Mouse (Mus musculus) intestine, embryonic 14.5 days (tissue): ENCODE results near the gene Amn. TPM values are rescaled to one million over a fixed set of nuclear protein-coding genes. Genes with fewer than 3 reads are reported as not detected.

ENCODE experiments used
- ATAC-seq: fragments of 200-750 bp; cut with Nextera tagmentation; replicated peaks from 2 replicates; pipeline ENCODE4 v1.8.0; 2017; ENCODE audit warnings: low read depth, moderate number of reproducible peaks, moderate TSS enrichment, moderate library complexity; ENCODE audit not compliant: low FRiP score, low TSS enrichment
- DNase-seq: peaks from one replicate; pipeline ENCODE4 v3.0.0-alpha.2; 2018; ENCODE audit warnings: low spot score
- H3K27ac ChIP-seq: fragments of 300-500 bp; sonication (generic); 2 replicates; pipeline ENCODE4 v1.5.1; 2014; ENCODE audit warnings: low read depth, mild to moderate bottlenecking, control low read depth
- H3K27me3 ChIP-seq: fragments of 300-500 bp; sonication (generic); replicated peaks from 2 replicates; pipeline ENCODE4 v1.6.1; 2014; ENCODE audit warnings: low read length, control low read depth; ENCODE audit not compliant: control insufficient read depth, insufficient read depth
- H3K36me3 ChIP-seq: fragments of 300-500 bp; sonication (generic); 2 replicates; pipeline ENCODE4 v1.6.1; 2014; ENCODE audit warnings: low read length, control low read depth; ENCODE audit not compliant: control insufficient read depth, insufficient read depth
- H3K4me1 ChIP-seq: fragments of 300-500 bp; sonication (generic); replicated peaks from 2 replicates; pipeline ENCODE4 v1.6.1; 2014; ENCODE audit warnings: low read length, control low read depth, mixed read lengths; ENCODE audit not compliant: control insufficient read depth, insufficient read depth
- H3K4me2 ChIP-seq: fragments of 300-500 bp; sonication (generic); 2 replicates; pipeline ENCODE4 v1.6.1; 2014; ENCODE audit warnings: low read length
- H3K4me3 ChIP-seq: fragments of 300-500 bp; sonication (generic); 2 replicates; pipeline ENCODE4 v1.5.1; 2014; ENCODE audit warnings: low read depth, low read length, control low read depth, mixed read lengths
- H3K9ac ChIP-seq: fragments of 300-500 bp; sonication (generic); 2 replicates; pipeline ENCODE4 v1.6.1; 2014; ENCODE audit warnings: mild to moderate bottlenecking, low read length
- H3K9me3 ChIP-seq: fragments of 300-500 bp; sonication (generic); 2 replicates; pipeline ENCODE4 v1.6.1; 2016; ENCODE audit warnings: low read length, control low read depth; ENCODE audit not compliant: control insufficient read depth
- WGBS: fragments of 180-500 bp; shearing (Covaris S2); extraction: QIAGEN DNeasy Blood & Tissue Kit; methylation state at CpG from one replicate; pipeline ENCODE4 v1.1.7; 2014; 5-methylcytosine and 5-hydroxymethylcytosine counted together
- polyA plus RNA-seq: library from polyadenylated mRNA; unstranded; fragments of >200 nt; fragmentation: Nextera tagmentation; extraction: Ambion mirVana; gene quantifications from 2 replicates; pipeline ENCODE4 v1.2.1, GENCODE M21; 2014

Gene Amn
- polyA plus RNA-seq, 1 experiment from 2014 or later, result 23.7 TPM

DNA sequence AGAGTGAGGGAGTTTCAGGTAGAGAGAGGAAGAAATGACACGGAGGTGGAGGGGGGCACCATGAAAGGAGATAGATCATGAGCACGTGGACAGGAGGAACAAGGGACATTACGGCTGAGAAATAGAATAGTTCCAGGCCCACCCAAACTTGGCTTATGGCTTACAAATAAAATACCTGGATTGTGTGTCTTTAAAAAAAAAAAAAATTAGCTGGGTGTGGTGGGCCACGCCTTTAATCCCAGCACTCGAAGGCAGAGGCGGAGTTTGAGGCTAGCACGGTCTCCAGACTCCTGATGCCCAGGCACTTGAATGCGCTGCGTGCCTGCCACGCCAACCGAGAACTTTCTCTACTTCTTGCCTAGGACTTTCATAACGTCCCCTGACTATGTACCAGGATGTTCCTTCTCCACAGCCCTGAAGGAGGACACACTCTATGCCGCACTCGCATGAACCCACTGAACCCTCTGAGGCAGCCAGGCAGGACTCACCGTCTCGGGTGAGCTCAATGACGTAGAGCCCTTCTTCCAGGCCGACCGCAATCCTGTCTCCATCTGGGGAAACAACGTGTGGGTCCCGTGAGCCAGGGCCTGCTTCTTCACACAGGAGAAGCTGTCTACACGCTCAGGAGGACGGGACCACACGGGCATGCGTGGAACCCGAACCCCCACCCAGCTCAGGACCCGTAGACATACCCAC lies 30.6 kb downstream of the Amn start:
- H3K4me1 ChIP-seq, result no peaks in the 10 kb centered on the region
- ATAC-seq (no peak), DNase-seq (no peak)
- 95% methylated on average over 27 of the region's 27 CpGs for WGBS
- H3K27me3 ChIP-seq, result no peaks in the 10 kb centered on the region
- no peak overlapping the region for H3K27ac ChIP-seq
- H3K9me3 ChIP-seq, result no peaks in the 10 kb centered on the region
- H3K9ac ChIP-seq, result no peak overlapping the region
- H3K36me3 ChIP-seq, result peaks cover 95% of the 10 kb centered on the region
- no peak overlapping the region for H3K4me2 ChIP-seq
- H3K4me3 ChIP-seq, result no peak overlapping the region

DNA sequence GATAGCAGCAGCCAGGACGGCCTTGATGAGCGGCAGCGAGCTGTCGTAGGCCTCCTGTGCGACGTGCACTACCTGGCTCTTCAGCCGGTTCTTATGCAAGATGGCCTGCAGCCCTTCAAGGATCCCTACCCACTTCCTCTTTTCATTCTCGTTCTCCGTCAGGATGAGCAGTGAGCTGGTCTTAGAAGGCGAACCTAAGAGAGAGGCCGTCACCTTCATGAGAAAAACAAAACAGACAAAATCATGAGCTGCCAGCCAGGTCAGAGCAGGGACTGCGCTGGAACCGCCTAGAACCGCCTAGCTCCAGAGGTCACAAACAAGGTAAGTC lies 31.1 kb downstream of the Amn start:
- no peak overlapping the region for H3K9ac ChIP-seq
- H3K4me1 ChIP-seq, result no peaks in the 10 kb centered on the region
- H3K4me2 ChIP-seq, result no peak overlapping the region
- H3K4me3 ChIP-seq, result no peak overlapping the region
- ATAC-seq, result no peak
- H3K27ac ChIP-seq, result no peak overlapping the region
- H3K27me3 ChIP-seq, result no peaks in the 10 kb centered on the region
- WGBS, result 93% methylated on average over 14 of the region's 14 CpGs
- DNase-seq, result no peak
- no peaks in the 10 kb centered on the region for H3K9me3 ChIP-seq
- peaks cover 95% of the 10 kb centered on the region for H3K36me3 ChIP-seq

DNA sequence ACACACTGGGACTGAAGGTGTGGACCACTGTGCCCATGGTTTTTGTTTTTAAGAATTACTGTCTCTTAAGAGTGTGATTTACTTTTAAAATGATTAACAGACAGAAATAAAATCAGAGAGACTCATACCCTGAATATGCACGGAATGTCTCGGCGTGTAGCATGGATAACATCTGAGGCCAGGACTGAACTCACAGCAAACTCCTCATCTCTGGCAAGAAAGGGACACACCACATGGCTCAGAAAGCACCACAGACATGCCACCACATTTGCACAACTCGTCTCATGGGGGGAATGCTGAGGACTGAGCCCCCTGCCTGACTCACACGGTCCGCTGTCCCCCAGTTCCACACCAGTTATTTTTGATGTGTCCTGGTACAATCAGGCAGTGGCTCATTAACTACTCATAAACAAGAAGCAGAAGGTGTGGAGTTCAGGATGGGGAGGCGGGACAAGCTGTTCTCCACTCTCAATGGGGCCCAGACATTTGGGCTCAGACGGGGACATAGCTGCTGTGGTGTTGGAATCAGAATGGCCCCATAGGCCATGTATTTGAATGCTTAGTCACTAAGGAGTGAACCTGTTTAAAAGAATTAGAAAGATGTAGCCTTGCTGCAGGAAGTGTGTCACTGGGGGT lies 32.9 kb downstream of the Amn start:
- H3K36me3 ChIP-seq, result peaks cover 93% of the 10 kb centered on the region
- WGBS, result 89% methylated on average over 8 of the region's 8 CpGs
- no peak overlapping the region for H3K27ac ChIP-seq
- H3K9me3 ChIP-seq, result no peaks in the 10 kb centered on the region
- no peaks in the 10 kb centered on the region for H3K4me1 ChIP-seq
- no peaks in the 10 kb centered on the region for H3K27me3 ChIP-seq
- no peak overlapping the region for H3K4me2 ChIP-seq
- ATAC-seq (no peak), DNase-seq (no peak)
- no peak overlapping the region for H3K9ac ChIP-seq
- H3K4me3 ChIP-seq, result no peak overlapping the region

DNA sequence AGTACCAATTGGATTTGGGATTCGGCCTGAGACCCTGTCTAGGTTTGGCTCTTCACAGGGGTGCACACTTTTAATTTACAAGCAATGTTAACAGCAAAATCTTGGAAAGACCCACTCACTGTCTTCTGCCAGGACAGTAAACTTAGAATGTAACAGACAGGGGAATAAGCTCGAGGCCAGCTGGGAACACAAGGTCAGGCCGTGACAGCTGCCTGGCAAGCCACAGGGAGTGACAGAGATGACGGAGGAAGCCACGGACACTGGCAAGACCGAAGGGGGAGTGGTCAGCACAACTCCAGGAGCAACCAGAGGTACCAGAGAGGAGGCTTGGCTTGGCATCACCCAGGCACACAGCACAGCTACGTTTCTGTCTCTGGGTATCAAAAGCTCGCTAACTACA lies 35.9 kb downstream of the Amn start:
- H3K9me3 ChIP-seq, result no peaks in the 10 kb centered on the region
- WGBS, result 93% methylated on average over 8 of the region's 8 CpGs

DNA sequence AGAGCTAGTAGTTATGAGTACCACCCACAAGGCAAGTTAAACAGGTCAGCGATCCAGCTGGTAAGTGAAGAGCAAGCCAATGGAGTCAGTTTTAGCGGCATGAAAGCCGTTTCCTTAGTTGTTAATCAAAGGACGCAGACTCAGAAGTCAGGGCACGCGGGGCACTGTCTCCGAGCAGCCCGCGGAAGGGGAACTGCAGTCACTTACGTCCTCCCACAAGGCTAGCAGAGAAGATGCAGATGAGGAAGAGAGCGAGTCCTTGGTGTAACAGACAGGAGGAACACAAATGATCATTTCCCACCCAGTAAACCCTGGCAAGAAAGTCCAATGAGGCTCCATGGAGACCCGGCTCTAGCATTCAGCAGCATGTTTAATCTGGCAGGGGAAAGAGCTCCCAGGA lies 38.4 kb downstream of the Amn start:
- WGBS, result 80% methylated on average over 12 of the region's 12 CpGs
- H3K27ac ChIP-seq, result no peak overlapping the region
- no peaks in the 10 kb centered on the region for H3K27me3 ChIP-seq
- peaks cover 98% of the 10 kb centered on the region for H3K36me3 ChIP-seq
- no peak for DNase-seq
- H3K4me1 ChIP-seq, result no peaks in the 10 kb centered on the region
- H3K4me2 ChIP-seq, result no peak overlapping the region
- no peak overlapping the region for H3K4me3 ChIP-seq
- ATAC-seq, result no peak
- H3K9me3 ChIP-seq, result no peaks in the 10 kb centered on the region
- H3K9ac ChIP-seq, result no peak overlapping the region

More for the DNA sequence above, 35.9 kb downstream of the Amn start:
- no peak overlapping the region for H3K27ac ChIP-seq
- no peak overlapping the region for H3K9ac ChIP-seq
- no peak overlapping the region for H3K4me2 ChIP-seq
- H3K4me3 ChIP-seq, result no peak overlapping the region
- H3K4me1 ChIP-seq, result no peaks in the 10 kb centered on the region
- no peak for ATAC-seq
- peaks cover 98% of the 10 kb centered on the region for H3K36me3 ChIP-seq
- no peak for DNase-seq
- no peaks in the 10 kb centered on the region for H3K27me3 ChIP-seq

DNA sequence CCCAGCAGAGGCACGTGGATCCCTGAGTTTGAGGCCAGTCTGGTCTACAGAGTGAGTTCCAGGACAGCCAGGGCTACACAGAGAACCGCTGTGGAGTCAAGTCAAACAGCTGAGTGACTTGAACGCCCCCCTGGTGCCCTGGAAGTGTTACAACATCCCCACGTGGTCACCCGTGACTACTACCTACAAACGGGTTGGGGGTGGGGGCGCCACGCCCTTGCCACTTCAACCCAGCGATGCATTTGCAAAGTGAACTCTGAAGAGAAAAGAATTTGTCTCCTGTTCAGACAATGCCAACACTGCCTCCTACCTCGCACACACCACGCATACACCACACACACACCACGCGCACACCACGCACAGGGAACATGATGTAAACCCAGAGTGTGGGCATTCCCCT lies 39.0 kb downstream of the Amn start:
- 79% methylated on average over 14 of the region's 14 CpGs for WGBS
- Histone ChIP-seq H3K4me3 (no peak overlapping the region), H3K36me3 (peaks cover 98% of the 10 kb centered on the region)

DNA sequence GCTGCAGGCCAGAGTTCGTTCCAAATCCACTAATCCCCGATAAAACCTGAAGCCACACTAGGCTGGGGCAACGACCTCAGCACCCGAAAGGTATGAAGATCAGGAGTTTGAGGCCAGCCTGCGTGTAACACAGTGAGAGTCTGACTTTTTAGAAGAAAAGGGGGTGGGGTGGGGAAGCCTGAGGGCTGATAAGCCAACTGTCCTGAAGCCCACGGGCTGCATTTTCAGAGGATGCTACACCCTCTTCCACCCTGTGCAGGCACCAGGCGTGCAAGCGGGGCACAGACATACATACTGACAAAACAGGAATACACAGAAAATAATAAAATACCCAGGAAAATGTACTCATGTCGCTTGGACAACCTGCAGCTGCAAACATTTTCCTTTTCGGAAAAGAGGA lies 40.9 kb downstream of the Amn start:
- no peak overlapping the region for H3K27ac ChIP-seq
- H3K9ac ChIP-seq, result no peak overlapping the region
- H3K27me3 ChIP-seq, result no peaks in the 10 kb centered on the region
- no peak for ATAC-seq
- DNase-seq, result no peak
- no peak overlapping the region for H3K4me2 ChIP-seq
- WGBS, result 90% methylated on average over 10 of the region's 10 CpGs
- H3K9me3 ChIP-seq, result no peaks in the 10 kb centered on the region
- no peak overlapping the region for H3K4me3 ChIP-seq
- H3K36me3 ChIP-seq, result peaks cover 96% of the 10 kb centered on the region
- no peaks in the 10 kb centered on the region for H3K4me1 ChIP-seq

More for the DNA sequence above, 39.0 kb downstream of the Amn start:
- no peak overlapping the region for H3K4me2 ChIP-seq
- no peaks in the 10 kb centered on the region for H3K4me1 ChIP-seq
- H3K9ac ChIP-seq, result no peak overlapping the region
- H3K27ac ChIP-seq, result no peak overlapping the region
- no peaks in the 10 kb centered on the region for H3K9me3 ChIP-seq
- DNase-seq (no peak), ATAC-seq (no peak)
- no peaks in the 10 kb centered on the region for H3K27me3 ChIP-seq

DNA sequence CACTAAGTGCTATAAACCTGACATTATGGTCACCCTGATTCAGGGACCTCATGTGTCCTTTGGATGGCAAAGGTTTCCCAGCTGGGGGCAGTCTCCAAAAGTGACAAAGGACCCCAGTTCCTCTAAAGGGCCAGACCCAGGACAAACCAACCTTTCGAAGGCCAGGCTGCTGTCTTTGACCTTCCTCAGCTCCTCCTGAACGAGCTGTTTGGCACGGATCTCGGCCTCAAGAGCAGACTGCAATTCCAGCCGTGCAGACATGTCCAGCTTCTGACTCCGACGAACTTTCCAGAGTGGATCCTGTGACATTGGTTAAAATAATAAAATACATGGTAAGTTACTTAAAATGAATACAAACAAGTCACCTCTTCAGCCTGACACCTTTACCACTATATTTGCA lies 43.4 kb downstream of the Amn start:
- Histone ChIP-seq H3K36me3 (peaks cover 98% of the 10 kb centered on the region), H3K9me3 (no peaks in the 10 kb centered on the region), H3K9ac (no peak overlapping the region), H3K27me3 (no peaks in the 10 kb centered on the region), H3K4me2 (no peak overlapping the region), H3K27ac (no peak overlapping the region), H3K4me1 (no peaks in the 10 kb centered on the region), H3K4me3 (no peak overlapping the region)
- 93% methylated on average over 7 of the region's 7 CpGs for WGBS
- ATAC-seq (no peak), DNase-seq (no peak)

DNA sequence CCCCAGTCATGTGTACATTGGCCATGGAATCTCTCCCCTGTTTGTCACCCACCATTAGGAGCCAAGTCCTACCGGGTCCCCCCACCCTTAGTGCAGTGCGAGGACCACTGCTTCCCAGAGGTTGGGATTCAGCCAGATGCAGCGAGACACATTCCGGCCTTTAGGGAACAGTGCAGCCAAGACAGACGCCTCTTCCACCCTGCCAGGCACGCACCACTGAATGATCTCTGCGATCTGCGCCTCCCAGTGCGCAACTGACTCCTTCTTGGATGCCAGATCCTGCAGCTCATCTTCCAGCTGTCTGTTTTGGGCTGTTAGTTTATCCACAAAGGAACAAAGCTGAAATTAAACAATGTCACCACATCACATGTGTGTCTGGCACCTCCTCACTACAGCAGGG lies 46.8 kb downstream of the Amn start:
- no peaks in the 10 kb centered on the region for H3K27me3 ChIP-seq
- 95% methylated on average over 9 of the region's 9 CpGs for WGBS
- H3K4me3 ChIP-seq, result no peak overlapping the region
- ATAC-seq (no peak; the same call in 1 of the 2 replicates), DNase-seq (no peak)
- H3K36me3 ChIP-seq, result peaks cover 98% of the 10 kb centered on the region
- no peaks in the 10 kb centered on the region for H3K9me3 ChIP-seq
- no peak overlapping the region for H3K27ac ChIP-seq
- H3K4me2 ChIP-seq, result no peak overlapping the region
- H3K9ac ChIP-seq, result no peak overlapping the region
- H3K4me1 ChIP-seq, result no peaks in the 10 kb centered on the region
